Mouse (Mus musculus) liver, postnatal 0 days (tissue): Measurements from ENCODE around the gene Tmem269. TPM values are rescaled to one million over a fixed set of nuclear protein-coding genes. Genes with fewer than 3 reads are reported as not detected.

Experiments
- ATAC-seq: fragments of 200-750 bp; cut with Nextera tagmentation; 2 replicates; pipeline ENCODE4 v1.8.0; 2017; ENCODE audit warnings: mild to moderate bottlenecking, moderate library complexity
- DNase-seq: peaks from one replicate; pipeline ENCODE4 v3.0.0-alpha.2; 2016
- H3K27ac ChIP-seq: fragments of 300-500 bp; sonication (generic); 2 replicates; pipeline ENCODE4 v1.5.1; 2014; ENCODE audit warnings: antibody characterized with exemption, moderate library complexity, mild to moderate bottlenecking, low read depth
- H3K27me3 ChIP-seq: fragments of 300-500 bp; sonication (generic); 2 replicates; pipeline ENCODE4 v1.6.1; 2014; ENCODE audit warnings: low read length, control low read depth, mixed read lengths; ENCODE audit not compliant: insufficient read depth
- H3K36me3 ChIP-seq: fragments of 300-500 bp; sonication (generic); replicated peaks from 2 replicates; pipeline ENCODE4 v1.6.1; 2014; ENCODE audit warnings: mild to moderate bottlenecking, control low read depth, low read length, moderate library complexity, mixed read lengths; ENCODE audit not compliant: insufficient read depth
- H3K4me1 ChIP-seq: fragments of 300-500 bp; sonication (generic); 2 replicates; pipeline ENCODE4 v1.6.1; 2014; ENCODE audit warnings: antibody characterized with exemption, mild to moderate bottlenecking, control low read depth; ENCODE audit not compliant: insufficient read depth
- H3K4me2 ChIP-seq: fragments of 300-500 bp; sonication (generic); 2 replicates; pipeline ENCODE4 v1.6.1; 2014; ENCODE audit warnings: low read depth, mild to moderate bottlenecking, low read length, moderate library complexity, mixed read lengths
- H3K4me3 ChIP-seq: fragments of 300-500 bp; sonication (generic); 2 replicates; pipeline ENCODE4 v1.5.1; 2014; ENCODE audit warnings: low read depth, low read length
- H3K9ac ChIP-seq: fragments of 300-500 bp; sonication (generic); replicated peaks from 2 replicates; pipeline ENCODE4 v1.6.1; 2014; ENCODE audit warnings: mild to moderate bottlenecking, moderate library complexity
- H3K9me3 ChIP-seq: fragments of 300-500 bp; sonication (generic); 2 replicates; pipeline ENCODE4 v1.6.1; 2016; ENCODE audit warnings: mild to moderate bottlenecking, control low read depth, low read length, mixed read lengths
- CTCF ChIP-seq: sonication (generic); IDR thresholded peaks from 2 replicates; pipeline ENCODE4 v1.5.1; 2016; ENCODE audit warnings: antibody characterized with exemption, low read depth
- EP300 ChIP-seq: IDR thresholded peaks from 2 replicates; pipeline ENCODE4 v1.6.1; 2016; ENCODE audit warnings: antibody characterized with exemption, low read depth, mild to moderate bottlenecking
- WGBS: fragments of 180-500 bp; shearing (Covaris S2); extraction: QIAGEN DNeasy Blood & Tissue Kit; methylation state at CpG from one replicate; pipeline ENCODE4 v1.1.7; 2014; ENCODE audit not compliant: insufficient replicate concordance; 5-methylcytosine and 5-hydroxymethylcytosine counted together
- polyA plus RNA-seq: library from polyadenylated mRNA; unstranded; fragments of >200 nt; fragmentation: Nextera tagmentation; extraction: Ambion mirVana; gene quantifications from 2 replicates; pipeline ENCODE4 v1.2.1, GENCODE M21; 2015

Gene Tmem269
- polyA plus RNA-seq, 1 experiment from 2014 or later, result not detected

DNA sequence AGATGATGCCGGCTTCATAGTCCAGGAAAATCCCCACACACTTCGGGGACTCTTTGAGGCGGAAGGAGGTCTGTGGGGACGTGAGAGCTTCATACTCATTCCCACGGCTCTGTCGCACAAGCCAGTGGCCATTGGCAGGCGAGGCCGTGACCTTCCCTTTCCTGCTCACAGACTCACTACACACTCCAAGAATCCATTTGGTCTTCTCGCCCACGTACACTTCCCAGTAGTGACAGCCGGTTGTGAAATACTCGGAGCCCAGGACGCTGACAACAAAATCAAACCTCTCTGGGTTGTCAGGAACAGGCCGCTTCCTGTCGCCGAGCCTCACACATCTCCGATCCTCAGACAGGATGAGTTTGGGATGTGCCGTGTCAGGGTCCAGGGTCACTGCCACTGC lies 39.7 kb downstream of the Tmem269 start:
- Histone ChIP-seq H3K36me3 (peaks cover 49% of the 10 kb centered on the region), H3K4me3 (no peak overlapping the region), H3K9ac (no peak overlapping the region), H3K4me2 (no peak overlapping the region), H3K9me3 (no peaks in the 10 kb centered on the region), H3K27ac (no peak overlapping the region), H3K27me3 (no peaks in the 10 kb centered on the region), H3K4me1 (peaks cover 18% of the 10 kb centered on the region)
- DNase-seq (no peak), ATAC-seq (no peak)
- no peak for TF ChIP-seq EP300
- TF ChIP-seq CTCF, result no peak
- WGBS, result 52% methylated on average over 18 of the region's 18 CpGs

- WGBS, result 64% methylated on average over 5 of the region's 5 CpGs
- Histone ChIP-seq H3K9ac (no peak overlapping the region), H3K9me3 (no peaks in the 10 kb centered on the region), H3K4me3 (no peak overlapping the region), H3K27ac (no peak overlapping the region), H3K4me1 (peaks cover 24% of the 10 kb centered on the region), H3K4me2 (no peak overlapping the region), H3K27me3 (no peaks in the 10 kb centered on the region), H3K36me3 (peaks cover 46% of the 10 kb centered on the region)
- TF ChIP-seq EP300 (no peak), CTCF (no peak)
- ATAC-seq (no peak), DNase-seq (no peak)
These were observed 40.3 kb downstream of the Tmem269 start for GRCm38 (mm10) chr4:119177702-119178101.

GRCm38 (mm10) chr4:119173851-119174453 lies 44.1 kb downstream of the Tmem269 start, which contains the start of gene Zfp691:
TSS of gene Zfp691 (minus strand) at chr4:119174195.
- no peaks in the 10 kb centered on the region for H3K9me3 ChIP-seq
- H3K27ac ChIP-seq, result peak within 1 kb of the TSS; percentile 41
- peak; percentile 93 for DNase-seq
- peak within 1 kb of the TSS; percentile 75 for H3K9ac ChIP-seq
- TF ChIP-seq CTCF, result no peak
- no peak for TF ChIP-seq EP300
- WGBS, result under 1% methylated on average over 40 of the region's 40 CpGs
- H3K4me3 ChIP-seq, result peak within 1 kb of the TSS; percentile 85
- H3K4me2 ChIP-seq, result peak within 1 kb of the TSS; percentile 96
- H3K36me3 ChIP-seq, result peaks cover 27% of the 10 kb centered on the region
- peaks cover 13% of the 10 kb centered on the region for H3K4me1 ChIP-seq
- ATAC-seq, result peak; percentile 100
- H3K27me3 ChIP-seq, result no peaks in the 10 kb centered on the region

DNA sequence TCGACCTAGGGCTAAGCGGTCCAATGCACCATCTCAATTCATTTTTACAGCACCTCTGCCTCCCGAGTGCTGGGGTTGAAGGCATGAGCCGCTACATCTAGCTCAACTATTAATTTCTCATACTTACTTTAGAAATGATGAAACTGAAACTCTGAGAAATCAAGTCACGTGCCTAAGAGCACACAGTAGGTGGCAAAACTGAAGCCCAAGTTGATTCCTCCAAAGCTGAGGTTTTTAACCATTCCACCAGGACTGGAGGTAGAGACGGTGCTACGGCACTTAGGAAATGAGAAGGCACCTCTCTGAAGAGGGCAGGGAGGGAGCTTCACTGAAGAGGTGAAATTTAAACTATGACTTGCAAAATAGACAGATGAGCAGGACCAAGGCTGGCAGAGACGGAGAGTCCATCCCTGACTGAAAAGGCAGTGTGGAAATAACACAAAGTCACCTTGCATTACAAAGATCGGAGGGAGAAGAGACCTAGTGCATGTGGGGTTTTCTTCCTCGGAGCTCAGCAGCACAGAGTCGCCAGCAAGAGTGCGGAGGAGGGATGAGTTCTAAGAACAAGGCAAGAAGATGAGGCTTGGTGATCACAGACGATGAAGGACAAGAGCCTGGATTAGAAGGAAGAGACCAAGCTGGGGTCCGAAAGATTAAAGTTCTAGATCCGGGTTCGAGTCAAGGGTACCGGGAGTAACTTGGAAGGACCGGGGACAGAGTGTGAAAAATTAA lies 44.9 kb downstream of the Tmem269 start:
- ATAC-seq (no peak), DNase-seq (no peak)
- H3K4me3 ChIP-seq, result peak overlapping the region; percentile 85
- TF ChIP-seq CTCF (no peak), EP300 (no peak)
- peaks cover 13% of the 10 kb centered on the region for H3K4me1 ChIP-seq
- peak overlapping the region; percentile 96 for H3K4me2 ChIP-seq
- H3K27me3 ChIP-seq, result no peaks in the 10 kb centered on the region
- H3K36me3 ChIP-seq, result peaks cover 18% of the 10 kb centered on the region
- H3K9ac ChIP-seq, result peak overlapping the region; percentile 75
- H3K9me3 ChIP-seq, result no peaks in the 10 kb centered on the region
- 28% methylated on average over 18 of the region's 18 CpGs for WGBS
- peak overlapping the region; percentile 41 for H3K27ac ChIP-seq

DNA sequence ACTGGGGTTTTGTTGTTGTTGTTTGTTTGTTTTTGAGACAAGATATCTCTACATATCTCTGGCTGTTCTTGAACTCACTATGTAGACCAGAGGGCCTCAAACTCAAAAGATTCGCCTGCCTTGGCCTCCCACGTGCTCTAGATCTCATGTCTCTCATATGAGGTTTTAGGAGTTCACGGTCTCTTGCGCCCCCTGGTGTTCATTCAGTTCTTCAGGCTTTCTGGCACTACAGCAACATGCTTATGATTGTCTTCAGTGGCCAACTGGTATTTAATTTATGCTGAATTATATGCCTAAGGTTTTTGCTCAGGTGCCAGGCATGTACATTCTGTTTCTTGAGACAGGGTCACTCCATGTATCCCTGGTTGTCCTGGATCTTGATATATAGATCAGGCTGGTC lies 50.4 kb downstream of the Tmem269 start:
- H3K4me2 ChIP-seq, result no peak overlapping the region
- H3K27me3 ChIP-seq, result no peaks in the 10 kb centered on the region
- H3K27ac ChIP-seq, result no peak overlapping the region
- ATAC-seq (peak; percentile 50), DNase-seq (peak; percentile 89)
- 3% methylated on average over 4 of the region's 4 CpGs for WGBS
- H3K9me3 ChIP-seq, result no peaks in the 10 kb centered on the region
- H3K36me3 ChIP-seq, result peaks cover 10% of the 10 kb centered on the region; the same call in 1 of the 2 replicates
- no peak overlapping the region for H3K9ac ChIP-seq
- peaks cover under 1% of the 10 kb centered on the region for H3K4me1 ChIP-seq
- no peak overlapping the region for H3K4me3 ChIP-seq
- TF ChIP-seq EP300 (no peak), CTCF (peak; percentile 97)

- Histone ChIP-seq H3K4me3 (no peak overlapping the region), H3K9ac (no peak overlapping the region), H3K27me3 (no peaks in the 10 kb centered on the region), H3K4me2 (no peak overlapping the region), H3K9me3 (no peaks in the 10 kb centered on the region), H3K36me3 (peaks cover 10% of the 10 kb centered on the region; the same call in 1 of the 2 replicates), H3K4me1 (no peaks in the 10 kb centered on the region), H3K27ac (no peak overlapping the region)
- DNase-seq (no peak), ATAC-seq (no peak)
- 0 out of 2 replicates have a peak, but pooled peaks have one; percentile 5 for TF ChIP-seq CTCF
- no peak for TF ChIP-seq EP300
- WGBS, result 79% methylated on average over 4 of the region's 4 CpGs
These were observed 50.9 kb downstream of the Tmem269 start for GRCm38 (mm10) chr4:119167068-119167467.
